Mouse (Mus musculus) hindbrain, embryonic 16.5 days (tissue): ENCODE measurements around the gene Sertad1. TPM values are rescaled to one million over a fixed set of nuclear protein-coding genes. Genes with fewer than 3 reads are reported as not detected.

Experiments used
- ATAC-seq: fragments of 200-750 bp; cut with Nextera tagmentation; 2 replicates; pipeline ENCODE4 v1.8.0; 2017; ENCODE audit warnings: moderate TSS enrichment, moderate library complexity
- H3K27ac ChIP-seq: fragments of 300-500 bp; sonication (generic); 2 replicates; pipeline ENCODE4 v1.5.1; 2014; ENCODE audit warnings: low read depth, mild to moderate bottlenecking, control low read depth, low read length, moderate library complexity
- H3K27me3 ChIP-seq: fragments of 300-500 bp; sonication (generic); replicated peaks from 2 replicates; pipeline ENCODE4 v1.6.1; 2014; ENCODE audit warnings: low read length; ENCODE audit not compliant: control insufficient read depth, insufficient read depth
- H3K36me3 ChIP-seq: fragments of 300-500 bp; sonication (generic); 2 replicates; pipeline ENCODE4 v1.6.1; 2014; ENCODE audit warnings: mild to moderate bottlenecking, low read length, moderate library complexity, mixed read lengths; ENCODE audit not compliant: control insufficient read depth, insufficient read depth
- H3K4me1 ChIP-seq: fragments of 300-500 bp; sonication (generic); 2 replicates; pipeline ENCODE4 v1.6.1; 2014; ENCODE audit warnings: low read depth, low read length; ENCODE audit not compliant: control insufficient read depth, insufficient read depth
- H3K4me2 ChIP-seq: fragments of 300-500 bp; sonication (generic); 2 replicates; pipeline ENCODE4 v1.6.1; 2014; ENCODE audit warnings: mild to moderate bottlenecking, low read length, control low read depth, moderate library complexity
- H3K4me3 ChIP-seq: fragments of 300-500 bp; sonication (generic); 2 replicates; pipeline ENCODE4 v1.5.1; 2014; ENCODE audit warnings: mild to moderate bottlenecking, low read length, control low read depth, moderate library complexity
- H3K9ac ChIP-seq: fragments of 300-500 bp; sonication (generic); 2 replicates; pipeline ENCODE4 v1.6.1; 2014; ENCODE audit warnings: low read depth, mild to moderate bottlenecking, control low read depth, low read length, moderate library complexity
- H3K9me3 ChIP-seq: fragments of 300-500 bp; sonication (generic); 2 replicates; pipeline ENCODE4 v1.6.1; 2014; ENCODE audit warnings: mild to moderate bottlenecking, low read length, moderate library complexity; ENCODE audit not compliant: control insufficient read depth
- WGBS: fragments of 180-500 bp; shearing (Covaris S2); extraction: QIAGEN DNeasy Blood & Tissue Kit; methylation state at CpG from one replicate; pipeline ENCODE4 v1.1.7; 2014; 5-methylcytosine and 5-hydroxymethylcytosine counted together
- polyA plus RNA-seq: library from polyadenylated mRNA; unstranded; fragments of >200 nt; fragmentation: Nextera tagmentation; extraction: Ambion mirVana; gene quantifications from 2 replicates; pipeline ENCODE4 v1.2.1, GENCODE M21; 2015

Sertad1 gene
- polyA plus RNA-seq, 1 experiment from 2014 or later: 11.4 TPM

- H3K4me1 ChIP-seq: peaks cover 9% of the 10 kb centered on the region
- no peak overlapping the region for H3K4me2 ChIP-seq
- no peaks in the 10 kb centered on the region for H3K27me3 ChIP-seq
- no peaks in the 10 kb centered on the region for H3K9me3 ChIP-seq
- 93% methylated on average over 11 of the region's 11 CpGs for WGBS
- ATAC-seq: no peak
- no peaks in the 10 kb centered on the region for H3K36me3 ChIP-seq
- no peak overlapping the region for H3K27ac ChIP-seq
- H3K9ac ChIP-seq: no peak overlapping the region
- no peak overlapping the region for H3K4me3 ChIP-seq
Measured at GRCm38 (mm10) chr7:27471390-27472120, 15.2 kb upstream of the Sertad1 start.

- 43% methylated on average over 7 of the region's 7 CpGs for WGBS
- Histone ChIP-seq H3K4me1 (peaks cover 9% of the 10 kb centered on the region), H3K27ac (peak overlapping the region; percentile 49), H3K9ac (no peak overlapping the region), H3K36me3 (no peaks in the 10 kb centered on the region), H3K4me2 (peak overlapping the region; percentile 91), H3K9me3 (no peaks in the 10 kb centered on the region), H3K27me3 (no peaks in the 10 kb centered on the region), H3K4me3 (peak overlapping the region; percentile 70)
- ATAC-seq: no peak
Measured at GRCm38 (mm10) chr7:27472596-27472995, 14.1 kb upstream of the Sertad1 start.

GRCm38 (mm10) chr7:27473156-27473834, 13.4 kb upstream of the Sertad1 start, which contains the start of gene Sertad3:
Sertad3 (plus strand) TSS chr7:27473768.
- peak within 1 kb of the TSS; percentile 80 for H3K27ac ChIP-seq
- peak within 1 kb of the TSS; percentile 70 for H3K4me3 ChIP-seq
- H3K9me3 ChIP-seq: no peaks in the 10 kb centered on the region
- H3K27me3 ChIP-seq: no peaks in the 10 kb centered on the region
- H3K4me2 ChIP-seq: peak within 1 kb of the TSS; percentile 91
- ATAC-seq: peak; percentile 94
- H3K9ac ChIP-seq: peak within 1 kb of the TSS; percentile 67
- H3K36me3 ChIP-seq: no peaks in the 10 kb centered on the region
- WGBS: under 1% methylated on average over 36 of the region's 36 CpGs
- peaks cover 9% of the 10 kb centered on the region for H3K4me1 ChIP-seq

GRCm38 (mm10) chr7:27473835-27474489, 12.7 kb upstream of the Sertad1 start:
- H3K27ac ChIP-seq: peak overlapping the region; percentile 80
- peak overlapping the region; percentile 91 for H3K4me2 ChIP-seq
- H3K4me1 ChIP-seq: peaks cover 9% of the 10 kb centered on the region
- H3K4me3 ChIP-seq: peak overlapping the region; percentile 70
- no peaks in the 10 kb centered on the region for H3K36me3 ChIP-seq
- H3K27me3 ChIP-seq: no peaks in the 10 kb centered on the region
- H3K9me3 ChIP-seq: no peaks in the 10 kb centered on the region
- ATAC-seq: no peak
- peak overlapping the region; percentile 67 for H3K9ac ChIP-seq
- WGBS: under 1% methylated on average over 34 of the region's 34 CpGs

GRCm38 (mm10) chr7:27474490-27474954, 12.2 kb upstream of the Sertad1 start:
- no peaks in the 10 kb centered on the region for H3K36me3 ChIP-seq
- H3K9ac ChIP-seq: peak overlapping the region; percentile 67
- peak; percentile 94 for ATAC-seq
- H3K9me3 ChIP-seq: no peaks in the 10 kb centered on the region
- H3K4me3 ChIP-seq: peak overlapping the region; percentile 70
- under 1% methylated on average over 18 of the region's 23 CpGs for WGBS
- H3K4me2 ChIP-seq: peak overlapping the region; percentile 91
- peaks cover 9% of the 10 kb centered on the region for H3K4me1 ChIP-seq
- peak overlapping the region; percentile 80 for H3K27ac ChIP-seq
- H3K27me3 ChIP-seq: no peaks in the 10 kb centered on the region

GRCm38 (mm10) chr7:27475596-27475995, 11.1 kb upstream of the Sertad1 start:
- Histone ChIP-seq H3K4me1 (peaks cover 9% of the 10 kb centered on the region), H3K4me3 (no peak overlapping the region), H3K4me2 (no peak overlapping the region), H3K9ac (no peak overlapping the region), H3K36me3 (no peaks in the 10 kb centered on the region), H3K9me3 (no peaks in the 10 kb centered on the region), H3K27me3 (no peaks in the 10 kb centered on the region), H3K27ac (no peak overlapping the region)
- 97% methylated on average over 2 of the region's 2 CpGs for WGBS
- ATAC-seq: no peak

GRCm38 (mm10) chr7:27476098-27476635, 10.5 kb upstream of the Sertad1 start:
- no peak overlapping the region for H3K27ac ChIP-seq
- WGBS: 98% methylated on average over 14 of the region's 14 CpGs
- H3K9ac ChIP-seq: no peak overlapping the region
- no peaks in the 10 kb centered on the region for H3K27me3 ChIP-seq
- no peak for ATAC-seq
- H3K4me3 ChIP-seq: no peak overlapping the region
- H3K4me2 ChIP-seq: no peak overlapping the region
- H3K36me3 ChIP-seq: no peaks in the 10 kb centered on the region
- no peaks in the 10 kb centered on the region for H3K9me3 ChIP-seq
- H3K4me1 ChIP-seq: peaks cover 9% of the 10 kb centered on the region

- no peaks in the 10 kb centered on the region for H3K36me3 ChIP-seq
- WGBS: 91% methylated on average over 7 of the region's 7 CpGs
- no peak overlapping the region for H3K4me3 ChIP-seq
- no peak overlapping the region for H3K9ac ChIP-seq
- peaks cover 9% of the 10 kb centered on the region; the same call in 1 of the 2 replicates for H3K4me1 ChIP-seq
- no peaks in the 10 kb centered on the region for H3K27me3 ChIP-seq
- no peak overlapping the region for H3K4me2 ChIP-seq
- ATAC-seq: no peak
- H3K9me3 ChIP-seq: no peaks in the 10 kb centered on the region
- no peak overlapping the region for H3K27ac ChIP-seq
Measured at GRCm38 (mm10) chr7:27478561-27478960, 8.1 kb upstream of the Sertad1 start.
